Mouse (Mus musculus) layer of hippocampus, adult 11-12 months (tissue): Measurements from ENCODE around the gene Bag6.

Experiments
- DNase-seq: peaks from one replicate; pipeline ENCODE4 v3.0.0; 2022; ENCODE audit warnings: low spot score

Bag6 gene

DNA sequence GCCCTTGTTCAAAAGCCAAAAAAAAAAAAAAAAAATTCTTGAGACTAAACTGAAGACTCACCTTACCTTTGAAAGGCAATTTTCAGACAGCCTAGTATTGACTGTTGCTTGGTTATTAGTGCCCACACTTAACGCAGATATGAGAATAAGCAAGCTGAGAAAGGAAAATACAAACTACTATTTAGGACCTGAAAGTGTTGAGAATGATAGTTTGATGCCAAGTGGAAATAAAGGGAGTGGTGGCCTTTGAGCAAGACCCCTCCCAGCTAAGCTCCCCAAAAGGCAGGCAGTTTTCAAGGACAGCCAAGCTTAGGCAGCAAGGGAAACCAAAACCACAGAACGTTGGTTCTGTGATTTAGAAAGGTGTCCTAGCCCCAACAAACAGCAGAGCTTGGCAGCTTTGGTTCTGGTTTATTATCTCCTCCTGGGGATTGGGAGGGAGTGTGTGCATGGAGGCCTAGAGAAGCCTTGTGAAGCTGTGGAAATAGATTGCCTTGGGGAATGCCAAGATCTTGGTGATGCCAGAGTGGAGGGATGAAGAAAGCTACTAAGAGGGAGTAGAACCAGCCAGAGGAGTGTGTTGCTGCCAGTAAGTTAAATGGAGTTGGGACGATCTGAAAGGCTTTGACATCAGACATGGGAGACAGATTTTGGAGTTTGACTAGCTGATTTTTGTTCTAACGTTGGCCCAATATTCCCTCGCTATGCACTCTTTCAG, 13.1 kb downstream of the Bag6 start:
- no peak for DNase-seq

DNA sequence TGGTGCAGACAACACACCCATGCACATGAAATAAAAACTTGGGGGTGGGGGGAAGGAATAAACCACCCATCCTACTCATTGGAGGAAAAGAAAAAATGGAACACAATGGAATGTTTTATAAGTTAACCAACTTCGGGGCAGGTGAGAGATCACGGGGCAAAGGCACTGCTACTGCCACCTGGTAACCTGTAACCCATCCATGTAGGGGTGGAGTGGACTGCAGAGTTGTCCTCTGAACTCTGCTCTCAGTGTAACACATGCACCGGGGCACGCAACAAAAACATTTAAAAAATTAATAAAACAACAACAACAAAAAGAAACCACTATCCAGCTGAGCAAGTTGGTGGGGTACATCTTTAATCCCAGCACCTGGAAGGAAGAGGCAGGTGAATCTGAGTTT, 17.1 kb downstream of the Bag6 start:
- DNase-seq = no peak

DNA sequence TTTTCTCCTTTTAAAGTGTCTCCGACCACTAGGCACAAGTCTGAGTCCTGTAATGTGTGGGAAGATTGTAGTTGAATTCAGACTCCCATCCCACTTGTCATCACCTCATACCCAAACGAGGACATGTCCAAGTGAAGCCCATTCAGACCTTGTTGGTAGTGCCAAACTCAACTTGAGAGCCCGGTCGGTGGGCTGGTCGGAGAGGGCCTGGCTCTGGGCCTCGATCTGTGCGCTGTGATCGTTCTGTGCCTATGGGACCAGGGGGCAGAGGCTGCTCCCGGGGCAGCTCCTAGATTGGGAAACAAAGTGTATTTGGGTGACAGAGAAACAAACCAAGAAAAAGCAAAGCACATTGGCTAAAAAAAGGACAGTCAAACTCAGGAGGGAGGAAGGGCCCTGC, 18.1 kb downstream of the Bag6 start:
- no peak for DNase-seq

DNA sequence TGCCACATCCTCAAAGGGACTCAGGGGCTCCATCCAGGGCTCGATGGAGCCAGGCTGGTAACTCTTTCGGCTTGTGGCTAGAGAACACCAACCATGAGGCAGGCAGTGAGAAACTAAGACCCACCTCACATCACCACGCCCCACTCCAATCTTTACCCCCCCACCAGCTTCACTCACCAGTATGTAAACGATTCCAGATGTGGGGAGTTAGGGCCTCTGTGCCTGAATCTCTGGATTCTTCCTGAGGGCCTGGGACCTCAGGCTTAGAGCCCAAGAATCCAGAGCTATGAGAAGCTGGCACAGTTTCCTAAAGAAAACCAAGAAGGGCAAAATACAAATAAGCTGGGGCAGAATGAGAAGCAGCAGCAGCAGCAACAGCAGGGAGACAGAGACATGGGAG, 19.0 kb downstream of the Bag6 start:
- DNase-seq = no peak

DNA sequence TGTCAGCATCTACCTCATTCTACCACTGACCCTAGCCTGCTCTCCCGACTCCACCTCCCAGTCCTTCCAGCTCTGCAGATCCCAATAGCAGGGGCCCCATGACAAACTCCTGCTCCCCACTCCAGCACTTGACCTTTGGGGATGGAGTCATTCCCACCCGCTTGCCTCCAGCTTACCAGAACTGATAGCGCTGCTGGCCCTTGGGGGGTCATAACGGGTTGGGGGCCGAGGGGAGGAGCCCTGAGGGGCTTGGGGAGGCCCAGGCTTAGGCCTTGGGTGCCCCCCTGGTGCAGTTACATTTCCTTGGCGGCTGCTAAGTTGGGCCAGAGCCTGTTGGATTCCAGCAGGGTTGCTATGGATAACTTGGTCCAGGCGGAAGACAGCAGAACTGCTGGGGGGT, 19.6 kb downstream of the Bag6 start:
- no peak for DNase-seq

DNA sequence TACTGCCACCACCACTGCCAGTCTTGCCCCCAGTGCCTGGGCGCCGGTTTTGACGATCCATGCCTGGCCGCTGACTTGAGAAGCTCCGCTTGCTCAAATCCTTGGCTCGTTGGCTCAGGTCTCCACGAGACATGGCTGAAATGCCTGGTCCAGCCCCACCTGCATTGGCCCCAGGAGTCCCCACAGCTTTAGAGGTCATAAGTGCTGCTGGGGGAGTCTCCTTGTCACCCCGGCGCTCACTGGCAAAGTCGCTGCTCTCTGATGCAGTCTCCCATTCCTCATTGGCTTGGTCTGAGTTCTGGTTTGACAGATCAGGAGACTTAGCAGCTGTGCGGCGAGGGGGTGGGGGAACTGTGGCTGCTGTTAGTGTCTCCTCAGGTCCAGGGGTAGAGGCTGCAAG, 20.5 kb downstream of the Bag6 start:
- no peak for DNase-seq

DNA sequence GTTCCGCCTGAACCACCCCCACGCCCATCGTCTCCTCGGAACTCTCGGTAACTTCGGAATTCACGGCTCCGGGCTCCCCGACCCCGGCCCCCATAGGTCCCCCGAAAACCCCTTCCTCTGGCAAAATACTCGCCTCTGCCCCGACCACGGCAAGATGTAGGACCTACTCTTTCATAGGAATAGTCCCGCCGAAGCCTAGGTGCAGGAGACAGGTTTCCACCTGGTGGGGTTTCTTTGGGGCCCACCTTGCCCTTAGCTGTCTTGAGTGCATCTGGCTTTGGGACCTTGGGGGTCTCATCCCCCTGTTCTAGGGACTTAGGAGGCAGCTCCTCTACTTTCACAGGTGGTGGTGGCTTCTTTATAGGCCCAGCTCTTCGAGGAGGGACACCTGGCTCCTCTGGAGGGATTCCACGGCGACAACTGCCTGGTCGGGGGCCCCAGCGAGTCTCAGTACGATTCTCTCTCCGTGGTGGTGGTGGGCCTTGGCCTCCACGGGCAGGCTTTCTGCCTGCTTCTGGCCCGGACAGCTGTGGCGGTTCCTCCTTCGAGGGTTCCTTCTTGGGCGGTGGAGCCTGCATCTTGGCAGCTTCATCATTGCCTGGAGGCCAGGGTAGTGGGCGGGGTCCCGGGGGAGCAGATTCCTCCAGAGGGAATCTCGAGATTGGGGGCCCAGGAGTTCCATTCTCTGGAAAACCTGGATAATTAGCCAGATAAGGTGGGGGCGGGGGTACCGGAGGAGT, 21.7 kb downstream of the Bag6 start:
- no peak for DNase-seq

DNA sequence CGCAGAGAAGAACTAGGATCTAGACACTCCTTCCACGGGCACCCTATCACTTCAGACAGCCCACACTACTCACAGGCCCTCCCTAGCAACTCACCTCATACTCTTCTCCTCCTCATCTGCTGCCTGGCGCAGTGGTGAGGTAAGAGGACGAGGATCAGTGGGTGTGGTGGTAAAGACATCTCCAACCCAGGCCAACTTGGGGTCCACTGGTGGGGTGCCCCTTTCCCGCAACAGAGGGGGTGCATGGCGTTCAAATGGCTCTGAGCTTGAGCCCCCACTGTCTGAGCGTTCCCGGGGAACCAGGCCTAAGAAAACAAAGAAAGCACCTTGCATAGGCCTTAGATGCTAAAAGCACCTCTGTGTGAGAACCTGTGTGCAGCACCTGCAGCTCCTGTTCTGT, 22.3 kb downstream of the Bag6 start:
- DNase-seq = no peak

DNA sequence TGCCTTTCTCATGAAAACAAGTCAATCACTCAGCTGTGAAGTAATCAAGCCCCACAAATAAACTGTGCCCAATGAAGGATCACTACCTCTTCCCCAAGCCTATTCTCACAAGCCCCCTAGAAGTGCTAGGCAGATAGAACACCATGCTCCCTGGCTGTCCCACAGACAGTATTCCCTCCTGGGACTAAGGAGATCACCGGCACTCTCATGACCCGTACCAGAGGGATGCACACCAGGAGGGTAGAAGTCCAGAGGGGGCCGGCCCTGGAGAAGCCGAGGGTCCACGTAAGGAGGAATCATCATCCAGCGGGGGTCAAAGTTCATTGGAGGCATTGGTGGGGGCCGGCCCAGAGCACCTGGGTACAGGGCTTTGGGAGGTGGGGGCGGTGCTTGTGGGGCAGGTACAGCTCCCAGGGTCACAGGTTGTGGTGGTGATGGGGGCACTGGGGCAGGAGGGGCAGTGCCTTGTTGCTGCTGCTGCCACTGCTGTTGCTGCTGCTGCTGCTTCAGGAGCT, 22.7 kb downstream of the Bag6 start:
- DNase-seq = no peak

DNA sequence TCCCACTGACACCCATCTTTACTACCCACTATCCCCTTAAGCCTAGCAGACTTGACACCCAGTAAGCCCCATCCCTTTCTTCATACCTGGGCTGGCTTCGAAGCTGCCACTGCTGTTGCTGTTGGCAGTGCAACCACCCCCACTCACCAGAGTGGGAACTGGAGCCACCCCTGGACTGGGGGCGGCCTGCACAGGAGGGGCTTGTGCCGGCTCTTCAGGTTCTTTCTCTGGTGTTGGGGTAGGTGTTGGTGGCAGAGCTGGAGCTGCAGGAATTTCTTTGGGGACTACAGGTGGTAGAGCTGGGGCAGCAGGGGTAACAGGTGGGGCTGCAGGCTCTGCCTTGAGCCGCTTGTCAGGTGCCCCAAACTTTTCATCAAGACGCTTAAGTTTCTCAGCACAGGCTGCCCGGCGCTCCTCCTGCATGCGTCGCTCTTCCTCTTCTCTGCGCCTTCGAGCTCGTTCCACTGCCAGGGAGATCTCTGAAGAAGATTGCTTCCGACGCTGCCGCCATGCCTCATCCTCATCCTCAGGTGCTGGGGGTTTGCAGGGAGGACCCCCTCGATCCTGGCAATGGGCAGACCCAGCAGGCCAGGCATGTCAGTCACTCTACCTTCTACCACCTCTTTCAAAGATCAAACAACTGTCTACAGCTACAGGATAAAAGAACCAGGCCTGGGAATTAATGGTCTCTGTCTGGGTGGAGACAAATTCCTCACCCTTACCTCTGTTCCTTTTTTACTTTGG, 24.0 kb downstream of the Bag6 start:
- no peak for DNase-seq

DNA sequence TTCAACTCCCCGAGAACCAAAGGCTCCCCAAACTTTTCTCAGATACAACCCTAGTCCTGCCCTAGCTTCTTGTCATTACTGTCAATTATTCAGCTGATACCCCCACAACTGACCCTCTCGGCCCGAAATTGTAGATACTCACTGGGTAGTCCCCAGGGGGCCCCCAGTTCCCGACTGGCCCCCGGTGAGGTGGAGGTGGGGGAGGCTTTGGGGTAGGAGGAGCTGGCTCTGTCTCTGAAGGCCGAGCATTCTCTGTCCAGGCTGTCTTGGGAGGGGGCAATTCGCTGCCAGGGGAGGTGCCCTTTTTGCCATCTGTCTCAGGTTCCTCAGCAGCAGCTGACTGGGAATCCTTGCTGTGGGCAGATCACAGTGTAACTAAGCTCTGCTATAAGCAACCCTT, 24.7 kb downstream of the Bag6 start:
- DNase-seq = no peak

DNA sequence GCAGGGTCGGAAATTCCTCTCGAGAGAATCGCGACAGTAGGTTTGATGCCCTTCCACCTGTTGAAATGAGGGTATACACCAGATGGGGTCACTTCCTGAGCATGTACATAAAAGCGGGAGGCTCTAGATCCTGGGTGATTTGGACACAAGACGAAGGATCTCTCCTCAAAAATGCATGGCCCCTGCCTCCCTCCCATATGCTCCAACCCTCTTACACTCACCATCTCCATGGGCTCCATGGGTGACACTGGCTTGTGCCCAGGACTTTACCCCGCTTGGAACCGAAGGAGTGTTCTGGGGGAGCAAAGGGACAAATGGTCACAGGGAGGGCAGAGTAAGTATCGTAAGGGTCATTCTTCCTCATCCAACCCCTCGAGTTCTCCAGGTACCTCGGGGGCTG, 26.4 kb downstream of the Bag6 start:
- DNase-seq = no peak

DNA sequence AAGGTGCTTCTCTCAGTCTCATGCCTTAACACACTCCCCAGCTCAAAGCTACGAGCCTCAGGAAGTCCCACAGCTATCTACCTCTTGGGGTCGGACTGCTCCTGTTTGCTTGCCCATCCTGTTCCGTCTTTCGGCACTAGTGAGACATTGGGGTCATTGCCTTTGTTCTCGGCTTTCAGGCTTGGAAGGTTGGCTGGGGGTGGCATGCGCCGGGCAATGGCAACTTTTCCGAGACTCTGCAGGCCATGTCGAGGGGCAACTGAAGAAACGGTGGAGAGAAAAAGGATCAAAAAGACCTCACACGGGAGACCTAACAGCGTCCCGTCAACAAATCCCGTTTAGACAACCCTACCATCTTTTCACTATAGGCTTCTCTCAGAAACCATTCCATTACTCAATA, 27.1 kb downstream of the Bag6 start:
- DNase-seq = no peak

DNA sequence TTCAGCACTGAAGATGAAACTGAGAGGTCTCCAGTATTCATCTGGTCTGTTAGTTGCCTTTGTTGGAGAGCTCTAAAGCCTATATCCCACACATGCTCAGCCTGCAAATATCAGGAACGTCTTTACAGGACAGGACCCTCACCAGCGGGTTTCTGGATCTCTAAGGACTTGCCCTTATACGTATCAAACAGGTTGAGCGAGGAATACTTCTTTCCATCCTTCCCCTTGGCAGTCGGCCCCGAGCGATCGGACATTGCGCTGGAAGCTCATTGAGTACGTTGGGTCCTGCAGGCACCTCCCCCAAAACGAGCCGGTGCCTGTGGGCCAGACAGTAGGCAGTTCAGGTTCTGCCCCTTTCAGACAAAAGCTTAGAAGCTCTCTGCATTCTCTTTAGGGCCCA, 27.8 kb downstream of the Bag6 start:
- DNase-seq = no peak

DNA sequence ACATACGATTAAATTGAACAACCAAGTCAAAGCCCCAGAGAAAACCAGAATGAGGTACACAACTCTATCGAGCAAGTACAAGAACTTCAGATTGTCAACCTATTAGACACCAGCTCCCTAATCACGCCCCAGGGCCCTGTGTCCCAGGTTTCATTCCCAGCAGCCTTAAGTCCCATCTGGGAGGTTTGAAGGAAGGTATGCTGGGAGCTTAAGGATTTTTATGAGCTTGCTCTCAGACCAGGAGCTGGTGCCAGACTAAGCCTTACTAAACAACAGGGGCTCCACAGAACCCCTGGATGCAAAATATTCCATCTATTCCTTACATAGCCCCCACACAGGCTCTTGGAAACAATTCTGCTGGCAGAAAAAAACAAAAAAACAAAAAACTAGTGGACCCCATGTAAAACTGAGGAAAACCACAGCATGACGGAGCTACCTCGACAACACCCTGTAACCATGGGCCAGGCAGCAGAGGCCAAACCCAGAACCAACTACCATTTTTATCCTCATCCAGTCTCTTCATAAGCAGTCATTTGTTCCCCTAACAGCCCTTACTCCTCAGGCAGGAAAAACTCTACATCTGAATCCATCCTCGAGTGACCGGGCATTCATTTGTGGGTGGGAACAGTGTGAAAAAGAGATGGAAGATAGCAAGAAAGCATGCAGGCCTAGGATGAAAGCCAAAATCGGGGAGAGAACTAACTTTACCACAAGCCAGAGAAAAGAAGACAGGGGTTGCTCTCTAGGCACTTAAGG, 28.5 kb downstream of the Bag6 start:
- no peak for DNase-seq

DNA sequence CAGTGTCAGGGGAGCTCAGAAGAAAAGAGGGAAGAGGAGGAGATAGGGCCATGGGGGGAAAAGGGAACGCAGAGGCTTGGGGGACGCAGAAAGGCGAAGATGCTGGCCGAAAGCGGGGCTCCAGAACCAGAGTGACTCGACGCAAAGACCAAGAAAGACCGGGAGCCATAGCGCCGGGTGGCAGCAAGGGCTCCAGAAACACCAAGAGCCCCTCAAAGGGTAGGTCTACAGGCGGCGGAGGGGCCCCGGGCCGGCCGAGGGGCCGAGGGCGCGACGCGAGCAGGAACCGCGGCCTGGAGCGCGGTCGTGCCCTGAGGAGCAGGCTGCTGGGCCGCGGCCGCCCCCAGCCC, 29.2 kb downstream of the Bag6 start:
- no peak for DNase-seq

DNA sequence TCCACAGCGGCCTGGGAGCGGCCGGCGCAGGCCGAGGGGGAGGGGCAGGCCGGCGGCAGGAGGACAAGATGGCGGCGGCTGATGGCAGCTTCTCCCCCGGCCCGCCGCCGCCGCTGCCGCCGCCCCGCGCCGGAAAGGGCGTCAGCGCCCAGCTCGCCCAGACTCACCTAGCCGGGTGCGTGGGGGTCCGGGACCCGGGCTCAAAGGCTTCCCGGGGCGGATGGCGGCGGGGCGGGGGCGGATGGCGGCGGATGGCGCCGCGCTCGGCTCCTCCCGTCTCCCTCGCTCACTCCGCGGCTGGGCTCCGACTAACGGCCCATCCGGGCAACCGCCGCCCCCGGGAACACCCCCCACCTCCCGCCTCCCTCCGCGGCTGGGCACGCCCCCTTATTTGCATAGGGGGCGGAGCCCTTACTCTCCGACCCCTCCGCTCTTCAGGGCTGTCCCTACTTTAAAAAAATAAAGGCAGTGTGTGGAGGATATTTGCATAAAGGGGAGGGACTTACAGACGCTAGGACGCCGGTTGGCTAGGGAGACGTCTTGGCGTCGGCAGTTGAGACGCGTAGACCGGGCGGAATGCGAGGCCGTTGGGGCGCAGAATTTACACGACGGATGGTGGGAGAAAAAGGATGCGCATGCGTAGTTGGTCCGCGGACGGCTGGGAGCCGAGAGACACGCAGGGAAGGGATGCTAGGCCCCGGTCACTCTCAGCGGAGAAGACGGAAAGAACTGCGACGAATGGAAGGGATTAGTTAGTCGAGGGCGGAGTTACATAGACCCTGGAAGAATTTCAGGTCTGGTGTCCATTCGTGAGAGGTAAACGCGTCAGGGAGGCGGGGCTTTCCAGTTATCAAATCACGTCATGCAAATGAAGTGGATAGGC, 29.8 kb downstream of the Bag6 start, which contains the start of gene Prrc2a:
Gene Prrc2a (minus strand): TSS at position 330 of the 883 bp plus-strand sequence.
- DNase-seq = peak; percentile 99

DNA sequence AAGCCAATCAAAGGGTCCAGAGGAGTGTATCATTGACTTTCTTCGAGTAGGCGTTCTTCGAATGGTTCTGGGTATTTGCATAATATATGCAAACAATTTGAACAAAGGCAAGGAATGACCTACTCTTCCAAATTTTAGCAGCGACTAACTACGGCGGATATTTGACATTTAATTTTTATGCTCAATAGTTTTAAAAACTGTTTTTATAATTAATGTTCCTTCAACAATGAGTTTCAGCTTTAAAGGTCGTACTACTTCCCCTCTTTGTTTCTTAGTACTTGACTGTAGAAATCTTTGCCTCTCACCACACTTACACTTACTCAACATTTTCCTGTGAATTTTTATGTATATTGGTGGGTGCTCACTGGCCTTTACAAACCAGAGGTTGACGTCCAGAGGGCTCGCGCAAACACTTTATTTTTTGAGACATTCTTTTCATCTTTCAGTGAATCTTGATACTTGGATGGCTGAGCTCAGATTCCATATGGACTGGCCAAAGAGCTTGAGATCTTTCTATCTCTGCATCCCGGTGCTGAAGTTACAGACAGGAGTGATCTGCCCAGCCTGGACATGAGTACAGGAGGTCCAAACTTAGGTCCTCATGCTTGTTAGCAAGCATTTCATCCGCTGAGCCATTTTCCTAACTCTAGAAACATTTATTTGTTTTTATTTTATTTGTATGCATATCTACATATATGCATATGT, 30.6 kb downstream of the Bag6 start:
- no peak for DNase-seq

DNA sequence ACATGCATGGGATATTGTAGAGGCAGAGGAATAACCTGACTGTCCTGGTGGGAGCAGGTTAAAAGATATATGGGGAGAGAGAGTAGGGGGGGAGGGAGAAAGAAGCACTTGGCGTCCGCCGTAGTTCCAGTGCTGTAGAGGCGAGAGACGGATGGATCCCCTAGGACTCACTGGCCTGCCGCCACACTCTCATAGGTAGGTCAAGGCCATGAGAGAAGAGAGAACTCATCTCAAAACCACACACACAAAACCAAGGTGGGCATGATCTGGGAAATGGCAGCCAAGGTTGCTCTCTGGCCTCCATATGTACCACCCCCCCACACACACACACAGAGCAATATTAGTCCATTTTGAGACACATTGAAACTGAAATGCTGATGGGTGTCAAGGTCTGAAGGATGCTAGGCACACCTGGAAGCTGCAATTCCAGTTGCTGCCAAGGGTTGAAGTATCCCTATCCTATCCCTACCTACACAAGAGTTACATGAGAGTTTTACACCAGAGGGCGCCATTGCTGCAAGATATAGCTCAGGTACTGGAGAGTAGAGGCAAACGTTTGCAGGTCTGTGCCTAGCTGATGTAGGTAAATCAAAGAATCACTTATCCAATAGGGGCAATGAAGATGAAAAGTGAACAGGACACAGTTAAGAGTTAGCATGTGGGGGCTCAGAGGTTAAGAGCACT, 31.5 kb downstream of the Bag6 start:
- peak; percentile 85 for DNase-seq

DNA sequence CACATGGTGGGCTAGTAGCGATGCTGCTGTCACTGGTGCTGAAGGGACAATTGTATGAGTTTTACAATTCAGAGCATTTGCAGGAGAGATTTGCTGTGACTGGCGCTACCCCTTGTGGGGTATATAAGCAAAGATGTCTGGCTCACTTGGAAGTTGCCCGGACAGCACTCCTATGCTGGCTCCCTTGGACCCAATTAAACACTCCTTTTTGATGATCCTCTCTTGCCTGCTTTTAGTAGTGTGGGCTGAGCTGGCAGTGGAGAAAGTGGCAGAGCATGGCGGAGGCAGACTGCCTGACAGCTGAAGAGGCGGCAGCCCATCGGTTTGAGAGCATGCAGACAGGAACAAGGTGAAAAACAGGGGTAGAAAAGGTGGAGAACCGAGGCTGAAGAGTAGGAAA, 32.8 kb downstream of the Bag6 start:
- no peak for DNase-seq
